Mouse (Mus musculus): ENCODE data around the gene Abhd6.

- TF ChIP-seq TAL1 (IDR thresholded peaks at IDR 0.05; ENCODE audit: low read length) = no peak
- TF ChIP-seq POLR2AphosphoS5 (IDR thresholded peaks at IDR 0.05; ENCODE audit: borderline replicate concordance, low read depth, low read length) = no peak
- TF ChIP-seq MYB (IDR thresholded peaks at IDR 0.05; ENCODE audit: low read depth, low read length) = no peak
- no peak for TF ChIP-seq EP300 (IDR thresholded peaks at IDR 0.05; ENCODE audit: low read depth in 1 of 2, low read length in 2 of 2)
- no peak for TF ChIP-seq CTCF (IDR thresholded peaks at IDR 0.05 in 2 of 3, conservative IDR thresholded peaks at IDR 0.05 in 1 of 3; ENCODE audit: control insufficient read depth in 1 of 3, insufficient read depth in 1 of 3, low read depth in 2 of 3, low read length in 3 of 3, poor library complexity in 1 of 3, severe bottlenecking in 1 of 3)
- no peak for TF ChIP-seq RAD21 (IDR thresholded peaks at IDR 0.05; ENCODE audit: low read depth, low read length)
- no peak for TF ChIP-seq POLR2A (IDR thresholded peaks at IDR 0.05; ENCODE audit: control insufficient read depth in 1 of 2, insufficient read depth in 1 of 2, low read depth in 1 of 2, low read length in 2 of 2, poor library complexity in 1 of 2)
- no peak for TF ChIP-seq HCFC1 (IDR thresholded peaks at IDR 0.05; ENCODE audit: low read depth, low read length)
- no peak for TF ChIP-seq ZMIZ1 (IDR thresholded peaks at IDR 0.05; ENCODE audit: low read depth, low read length)
- TF ChIP-seq USF1 (IDR thresholded peaks at IDR 0.05; ENCODE audit: low read depth, low read length) = no peak
- TF ChIP-seq ZNF384 (IDR thresholded peaks at IDR 0.05; ENCODE audit: low read depth, low read length) = no peak
- no peak for TF ChIP-seq NELFE (IDR thresholded peaks at IDR 0.05; ENCODE audit: low read depth, low read length)
- TF ChIP-seq MAFK (IDR thresholded peaks at IDR 0.05; ENCODE audit: borderline replicate concordance, low read depth, low read length) = no peak
These were observed 96.9 kb downstream of the Abhd6 start for GRCm38 (mm10) chr14:8099561-8100021.
